Mouse (Mus musculus) spleen, adult 2 months (tissue): Measurements from ENCODE around the gene Prr29.
A peak's percentile ranks its signal among the peaks of the same experiment; 100 is the strongest.

Experiments used
- CTCF ChIP-seq: fragments of 200-500 bp; IDR thresholded peaks from 2 replicates; pipeline ENCODE4 v1.5.1; 2011; ENCODE audit warnings: mild to moderate bottlenecking, inconsistent platforms; ENCODE audit not compliant: insufficient read depth, insufficient read length, insufficient replicate concordance; ENCODE audit errors: extremely low read depth
- POLR2A ChIP-seq: fragments of 200-500 bp; IDR thresholded peaks from 2 replicates; pipeline ENCODE4 v1.6.1; 2011; ENCODE audit warnings: low read depth, low read length, inconsistent platforms

- TF ChIP-seq CTCF: no peak
- TF ChIP-seq POLR2A: peak; percentile 80
Observed at GRCm38 (mm10) chr11:106387791-106388216, 22.5 kb downstream of the Prr29 start, which contains the start of gene Icam2.
